Mouse (Mus musculus) cerebellum, adult 2 months (tissue): ENCODE measurements around the gene Tfrc.

Experiments
- CTCF ChIP-seq: fragments of 200-500 bp; IDR thresholded peaks from 2 replicates; pipeline ENCODE4 v1.5.1; 2011; ENCODE audit warnings: low read depth, mild to moderate bottlenecking, control low read depth, low read length, moderate library complexity, borderline replicate concordance; ENCODE audit not compliant: insufficient read depth
- POLR2A ChIP-seq: fragments of 200-500 bp; IDR thresholded peaks from 2 replicates; pipeline ENCODE4 v1.6.1; 2011; ENCODE audit warnings: low read length, control low read depth, borderline replicate concordance; ENCODE audit not compliant: insufficient read depth

DNA sequence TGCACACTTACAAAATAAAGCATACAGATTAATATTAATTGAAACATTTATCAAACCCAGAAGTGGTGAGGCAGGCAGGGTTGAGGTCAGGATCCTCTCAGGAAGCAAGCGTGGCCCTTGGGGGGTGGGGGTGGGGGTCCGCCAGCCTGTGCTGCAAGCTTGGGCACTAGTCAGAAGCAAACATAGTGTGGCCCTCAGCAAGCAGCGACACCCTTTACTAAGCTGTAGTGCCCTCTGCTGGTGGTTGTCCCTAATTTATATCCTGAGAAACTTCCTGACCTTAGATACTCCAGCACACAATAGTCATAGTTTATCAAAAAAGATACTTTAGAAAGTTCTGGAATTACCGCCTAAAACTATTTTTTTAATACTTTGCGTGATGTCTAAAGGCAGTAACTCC lies 73.5 kb downstream of the Tfrc start:
- TF ChIP-seq CTCF: peak; percentile 81
- TF ChIP-seq POLR2A: no peak
